Mouse (Mus musculus): ENCODE results near the gene Surf2. TPM values are rescaled to one million over a fixed set of nuclear protein-coding genes. Genes with fewer than 3 reads are reported as not detected.
A peak's percentile ranks its signal among the peaks of the same experiment; 100 is the strongest.

The Surf2 gene
- total and polyA plus RNA-seq, 2 experiments from 2014 or later: 9.7 to 29.0 TPM

- TF ChIP-seq CTCF (IDR thresholded peaks at IDR 0.05; ENCODE audit: low read depth) (peak; percentile 10; the same call in 1 of the 2 replicates), EP300 (IDR thresholded peaks at IDR 0.05; ENCODE audit: low read depth) (no peak)
These were observed 51.1 kb downstream of the Surf2 start for GRCm38 (mm10) chr2:26967262-26967661.

More at GRCm38 (mm10) chr2:26967262-26967661, 51.1 kb downstream of the Surf2 start:
- no peak overlapping the region for H3K4me2 ChIP-seq (ENCODE audit: low read depth, low read length)
- no peaks in the 10 kb centered on the region for H3K9me3 ChIP-seq (replicated peaks; ENCODE audit: control insufficient read depth, low read length)
- H3K36me3 ChIP-seq (replicated peaks; ENCODE audit: control insufficient read depth, insufficient read depth, low read length): no peaks in the 10 kb centered on the region
- no peaks in the 10 kb centered on the region for H3K27me3 ChIP-seq (ENCODE audit: control insufficient read depth, insufficient read depth, low read length)
- no peak for DNase-seq (ENCODE audit: low spot score)
- H3K4me1 ChIP-seq (ENCODE audit: control insufficient read depth, insufficient read depth): peaks cover 16% of the 10 kb centered on the region
- no peak overlapping the region for H3K4me3 ChIP-seq (ENCODE audit: low read depth, low read length)
- H3K27ac ChIP-seq (ENCODE audit: low read depth): no peak overlapping the region
- no peak for ATAC-seq (ENCODE audit: insufficient read depth, low read depth)
- no peak overlapping the region for H3K9ac ChIP-seq (replicated peaks; ENCODE audit: low read depth, low read length)
- 71% methylated on average over 2 of the region's 2 CpGs for WGBS

Other genes with a start within 250 kb of the Surf2 start
- gene Lcn4, start 245.1 kb upstream of the Surf2 start, total RNA-seq (2014; rRNA removed; ENCODE audit: low replicate concordance): not detected in 2 replicates
- gene Lcn4, start 245.1 kb upstream of the Surf2 start, polyA plus RNA-seq (2015; fragmentation: Nextera tagmentation; extraction: Ambion mirVana): not detected in 2 replicates
- gene Abo, start 51.4 kb upstream of the Surf2 start, total RNA-seq (2014; rRNA removed; ENCODE audit: low replicate concordance): not detected in 2 replicates
- gene Abo, start 51.4 kb upstream of the Surf2 start, polyA plus RNA-seq (2015; fragmentation: Nextera tagmentation; extraction: Ambion mirVana): not detected in 2 replicates
- gene Surf6, start 13.5 kb upstream of the Surf2 start, total RNA-seq (2014; rRNA removed; ENCODE audit: low replicate concordance): 6.0 and 7.3 TPM in 2 replicates
- gene Surf6, start 13.5 kb upstream of the Surf2 start, polyA plus RNA-seq (2015; fragmentation: Nextera tagmentation; extraction: Ambion mirVana): 9.8 and 10.5 TPM in 2 replicates
- 35.2 and 55.0 TPM in 2 replicates for gene Med22, start 5.7 kb upstream of the Surf2 start, total RNA-seq (2014; rRNA removed; ENCODE audit: low replicate concordance)
- 38.0 and 38.4 TPM in 2 replicates for gene Med22, start 5.7 kb upstream of the Surf2 start, polyA plus RNA-seq (2015; fragmentation: Nextera tagmentation; extraction: Ambion mirVana)
- gene Rpl7a, start 5.6 kb upstream of the Surf2 start, total RNA-seq (2014; rRNA removed; ENCODE audit: low replicate concordance): 1,073 and 1,113 TPM in 2 replicates
- 340 and 347 TPM in 2 replicates for gene Rpl7a, start 5.6 kb upstream of the Surf2 start, polyA plus RNA-seq (2015; fragmentation: Nextera tagmentation; extraction: Ambion mirVana)
- 32.9 and 42.7 TPM in 2 replicates for gene Surf1, start 163 bp downstream of the Surf2 start, total RNA-seq (2014; rRNA removed; ENCODE audit: low replicate concordance)
- 41.4 and 44.3 TPM in 2 replicates for gene Surf1, start 163 bp downstream of the Surf2 start, polyA plus RNA-seq (2015; fragmentation: Nextera tagmentation; extraction: Ambion mirVana)
- 186 and 189 TPM in 2 replicates for gene Surf4, start 17.6 kb downstream of the Surf2 start, total RNA-seq (2014; rRNA removed; ENCODE audit: low replicate concordance)
- gene Surf4, start 17.6 kb downstream of the Surf2 start, polyA plus RNA-seq (2015; fragmentation: Nextera tagmentation; extraction: Ambion mirVana): 131 and 132 TPM in 2 replicates
- gene Stkld1, start 17.7 kb downstream of the Surf2 start, total RNA-seq (2014; rRNA removed; ENCODE audit: low replicate concordance): not detected in 2 replicates
- 0.19 and 0.25 TPM in 2 replicates for gene Stkld1, start 17.7 kb downstream of the Surf2 start, polyA plus RNA-seq (2015; fragmentation: Nextera tagmentation; extraction: Ambion mirVana)
- gene Rexo4, start 48.0 kb downstream of the Surf2 start, total RNA-seq (2014; rRNA removed; ENCODE audit: low replicate concordance): 9.7 and 22.9 TPM in 2 replicates
- 13.3 and 16.2 TPM in 2 replicates for gene Rexo4, start 48.0 kb downstream of the Surf2 start, polyA plus RNA-seq (2015; fragmentation: Nextera tagmentation; extraction: Ambion mirVana)
- not detected in 2 replicates for gene Adamts13, start 57.0 kb downstream of the Surf2 start, total RNA-seq (2014; rRNA removed; ENCODE audit: low replicate concordance)
- not detected in 2 replicates for gene Adamts13, start 57.0 kb downstream of the Surf2 start, polyA plus RNA-seq (2015; fragmentation: Nextera tagmentation; extraction: Ambion mirVana)
- gene Cacfd1, start 93.6 kb downstream of the Surf2 start, total RNA-seq (2014; rRNA removed; ENCODE audit: low replicate concordance): 11.9 and 26.6 TPM in 2 replicates
- gene Cacfd1, start 93.6 kb downstream of the Surf2 start, polyA plus RNA-seq (2015; fragmentation: Nextera tagmentation; extraction: Ambion mirVana): 34.6 and 37.3 TPM in 2 replicates
- gene Slc2a6, start 111.6 kb downstream of the Surf2 start, total RNA-seq (2014; rRNA removed; ENCODE audit: low replicate concordance): 0.66 and 0.80 TPM in 2 replicates
- gene Slc2a6, start 111.6 kb downstream of the Surf2 start, polyA plus RNA-seq (2015; fragmentation: Nextera tagmentation; extraction: Ambion mirVana): 0.10 and 0.14 TPM in 2 replicates
- not detected in 2 replicates for gene Mymk, start 155.8 kb downstream of the Surf2 start, total RNA-seq (2014; rRNA removed; ENCODE audit: low replicate concordance)
- gene Mymk, start 155.8 kb downstream of the Surf2 start, polyA plus RNA-seq (2015; fragmentation: Nextera tagmentation; extraction: Ambion mirVana): 0.08 and 0.10 TPM in 2 replicates
- gene Adamtsl2, start 163.0 kb downstream of the Surf2 start, total RNA-seq (2014; rRNA removed; ENCODE audit: low replicate concordance): 17.7 and 21.9 TPM in 2 replicates
- gene Adamtsl2, start 163.0 kb downstream of the Surf2 start, polyA plus RNA-seq (2015; fragmentation: Nextera tagmentation; extraction: Ambion mirVana): 7.2 and 7.7 TPM in 2 replicates
- 0.23 and 0.93 TPM in 2 replicates for gene Fam163b, start 226.1 kb downstream of the Surf2 start, total RNA-seq (2014; rRNA removed; ENCODE audit: low replicate concordance)
- gene Fam163b, start 226.1 kb downstream of the Surf2 start, polyA plus RNA-seq (2015; fragmentation: Nextera tagmentation; extraction: Ambion mirVana): 0.36 and 0.40 TPM in 2 replicates
- gene Dbh, start 248.9 kb downstream of the Surf2 start, total RNA-seq (2014; rRNA removed; ENCODE audit: low replicate concordance): not detected in 2 replicates
- gene Dbh, start 248.9 kb downstream of the Surf2 start, polyA plus RNA-seq (2015; fragmentation: Nextera tagmentation; extraction: Ambion mirVana): 1.7 TPM in 2 replicates

Data from heart, postnatal 0 days (tissue).